Mouse (Mus musculus): ENCODE data around the gene Tmem256. TPM values are rescaled to one million over a fixed set of nuclear protein-coding genes. Genes with fewer than 3 reads are reported as not detected.

Tmem256 gene
- total and polyA plus RNA-seq, 3 experiments: 185 to 327 (median 206) TPM

DNA sequence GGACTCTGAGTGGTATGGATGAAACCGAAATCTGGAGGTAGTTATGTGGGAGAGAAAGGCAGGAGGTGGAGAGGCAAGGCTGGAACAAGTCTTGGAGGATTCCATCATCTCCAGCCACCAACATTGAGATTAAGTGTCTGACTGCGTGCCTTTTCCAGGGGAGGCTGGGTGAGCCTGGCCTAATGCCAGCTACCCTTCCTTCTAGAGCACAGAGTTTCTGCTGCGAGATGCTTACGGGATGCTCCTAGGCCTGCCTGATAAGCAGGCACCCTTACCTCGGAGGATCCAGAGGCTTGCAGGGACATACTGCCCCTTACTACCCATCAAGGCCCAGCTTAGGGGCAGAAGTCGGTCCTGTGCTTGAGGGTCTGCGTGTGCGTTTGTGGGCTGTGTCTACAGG lies 4.8 kb upstream of the Tmem256 start:
- peaks cover 10% of the 10 kb centered on the region in 2 experiments for H3K4me1 ChIP-seq (ENCODE audit: control insufficient read depth in 1 of 2, insufficient read depth in 2 of 2)
- in situ Hi-C loops (cut with MboI; ENCODE audit: low pct_ligation_motif_present, low pct_unique_long_range_greater_than_20kb, low sequenced_read_pairs): no loop called here

GRCm38 (mm10) chr11:69834001-69834549 lies 4.2 kb upstream of the Tmem256 start:
- in situ Hi-C loops (cut with MboI; ENCODE audit: low pct_ligation_motif_present, low pct_unique_long_range_greater_than_20kb, low sequenced_read_pairs) (no loop called here), dilution Hi-C loops (cut with MboI; ENCODE audit: extremely low pct_ligation_motif_present, extremely low pct_unique_long_range_greater_than_20kb, low sequenced_read_pairs) (no loop called here)
- peaks cover 0 to 2% of the 10 kb centered on the region in 2 experiments for H3K36me3 ChIP-seq (replicated peaks in 1 of 2; ENCODE audit: control insufficient read depth in 1 of 2, insufficient read depth in 1 of 2, low read length in 1 of 2)

More for the DNA sequence above, 4.8 kb upstream of the Tmem256 start:
- no peaks in the 10 kb centered on the region for H3K9me3 ChIP-seq (replicated peaks; ENCODE audit: low read length)
- no peaks in the 10 kb centered on the region for H3K79me2 ChIP-seq (replicated peaks; ENCODE audit: control insufficient read depth, extremely low read depth, insufficient read depth, poor library complexity, severe bottlenecking)
- no peak overlapping the region for H3K9ac ChIP-seq (ENCODE audit: insufficient read depth, low read depth)
- no peak overlapping the region for H3K4me3 ChIP-seq (replicated peaks in 1 of 3; ENCODE audit: low read depth in 2 of 3, low read length in 2 of 3, poor library complexity in 1 of 3)
- no peak overlapping the region for H3K27ac ChIP-seq (ENCODE audit: insufficient read depth, low read depth)
- H3K36me3 ChIP-seq (replicated peaks in 1 of 2; ENCODE audit: control insufficient read depth in 1 of 2, insufficient read depth in 1 of 2, low read length in 1 of 2): peaks cover 0 to 2% of the 10 kb centered on the region in 2 experiments
- H3K4me2 ChIP-seq (ENCODE audit: insufficient read depth, low read depth, poor library complexity, severe bottlenecking): no peak overlapping the region
- TF ChIP-seq KAT2A (IDR thresholded peaks at IDR 0.05; ENCODE audit: insufficient replicate concordance, low read length) (no peak), ZKSCAN1 (IDR thresholded peaks at IDR 0.05; ENCODE audit: borderline replicate concordance, low read depth, low read length) (no peak), BHLHE40 (IDR thresholded peaks at IDR 0.05; ENCODE audit: low read depth, low read length) (no peak), MAZ (IDR thresholded peaks at IDR 0.05; ENCODE audit: low read depth, low read length) (no peak), SIN3A (IDR thresholded peaks at IDR 0.05; ENCODE audit: low read length) (no peak), GABPA (IDR thresholded peaks at IDR 0.05; ENCODE audit: insufficient replicate concordance, low read depth, low read length) (no peak), USF1 (IDR thresholded peaks at IDR 0.05; ENCODE audit: low read depth, low read length) (no peak), ZMIZ1 (IDR thresholded peaks at IDR 0.05; ENCODE audit: low read depth, low read length) (no peak), TBP (conservative IDR thresholded peaks at IDR 0.05; ENCODE audit: low read depth, low read length) (no peak), ZC3H11A (IDR thresholded peaks at IDR 0.05; ENCODE audit: low read depth, low read length) (no peak), HCFC1 (IDR thresholded peaks at IDR 0.05; ENCODE audit: low read depth, low read length) (no peak), CHD1 (IDR thresholded peaks at IDR 0.05; ENCODE audit: low read depth, low read length) (no peak), ZNF384 (IDR thresholded peaks at IDR 0.05; ENCODE audit: low read depth, low read length) (no peak), NRF1 (IDR thresholded peaks at IDR 0.05; ENCODE audit: low read depth, low read length) (no peak), JUN (IDR thresholded peaks at IDR 0.05; ENCODE audit: insufficient read depth, low read depth, low read length) (no peak), ELF1 (IDR thresholded peaks at IDR 0.05; ENCODE audit: low read depth, low read length) (no peak), RCOR1 (conservative IDR thresholded peaks at IDR 0.05; ENCODE audit: low read depth, low read length) (no peak), MYC (IDR thresholded peaks at IDR 0.05; ENCODE audit: low read depth, low read length) (no peak)
- dilution Hi-C loops (cut with MboI; ENCODE audit: extremely low pct_ligation_motif_present, extremely low pct_unique_long_range_greater_than_20kb, low sequenced_read_pairs): no loop called here
- peaks cover 57% of the 10 kb centered on the region for H3K27me3 ChIP-seq (replicated peaks)
- DNase-seq (ENCODE audit: extremely low read depth): no peak

More at GRCm38 (mm10) chr11:69834001-69834549, 4.2 kb upstream of the Tmem256 start:
- no peak overlapping the region for H3K4me2 ChIP-seq (ENCODE audit: insufficient read depth, low read depth, poor library complexity, severe bottlenecking)
- H3K9ac ChIP-seq (ENCODE audit: insufficient read depth, low read depth): no peak overlapping the region
- H3K4me3 ChIP-seq (replicated peaks in 1 of 3; ENCODE audit: low read depth in 2 of 3, low read length in 2 of 3, poor library complexity in 1 of 3): no peak overlapping the region
- no peak for DNase-seq (ENCODE audit: extremely low read depth)
- H3K79me2 ChIP-seq (replicated peaks; ENCODE audit: control insufficient read depth, extremely low read depth, insufficient read depth, poor library complexity, severe bottlenecking): no peaks in the 10 kb centered on the region
- no peaks in the 10 kb centered on the region for H3K9me3 ChIP-seq (replicated peaks; ENCODE audit: low read length)
- H3K27ac ChIP-seq (ENCODE audit: insufficient read depth, low read depth): no peak overlapping the region
- TF ChIP-seq MAZ (IDR thresholded peaks at IDR 0.05; ENCODE audit: low read depth, low read length) (no peak), SIN3A (IDR thresholded peaks at IDR 0.05; ENCODE audit: low read length) (no peak), PAX5 (IDR thresholded peaks at IDR 0.05; ENCODE audit: low read length) (no peak), MXI1 (IDR thresholded peaks at IDR 0.05; ENCODE audit: low read depth, low read length) (no peak)
- H3K27me3 ChIP-seq (replicated peaks): peaks cover 52% of the 10 kb centered on the region
- H3K4me1 ChIP-seq (ENCODE audit: control insufficient read depth in 1 of 2, insufficient read depth in 2 of 2): peaks cover 10 to 12% of the 10 kb centered on the region in 2 experiments

All from CH12.LX (cell line).